Mouse (Mus musculus) left cerebral cortex, postnatal 36 days (tissue): ENCODE measurements at regions not wholly inside any gene's neighbourhood (a gene's known extent, or its start where the extent isn't known, plus 50 kb on each side); places are given as distances from the start of the nearest gene placed in this dataset.
A peak's percentile ranks its signal among the peaks of the same experiment; 100 is the strongest.
"Not testable (repeated sequence)": the region's sequence is repeated elsewhere in the genome, so short reads cannot be mapped to it uniquely, and the experiment has no call there.

ENCODE experiments used
- DNase-seq, 2 experiments: peaks; one replicate each; pipeline ENCODE4 v3.0.0; 2021 to 2022; ENCODE audit warnings: low spot score in 2 of 2, mixed read lengths in 1 of 2
- intact Hi-C: fragments of 180-260 bp; cut with DNase I; formaldehyde crosslinking; loops from one replicate; pipeline ENCODE4 v1.15.1; 2025

DNA sequence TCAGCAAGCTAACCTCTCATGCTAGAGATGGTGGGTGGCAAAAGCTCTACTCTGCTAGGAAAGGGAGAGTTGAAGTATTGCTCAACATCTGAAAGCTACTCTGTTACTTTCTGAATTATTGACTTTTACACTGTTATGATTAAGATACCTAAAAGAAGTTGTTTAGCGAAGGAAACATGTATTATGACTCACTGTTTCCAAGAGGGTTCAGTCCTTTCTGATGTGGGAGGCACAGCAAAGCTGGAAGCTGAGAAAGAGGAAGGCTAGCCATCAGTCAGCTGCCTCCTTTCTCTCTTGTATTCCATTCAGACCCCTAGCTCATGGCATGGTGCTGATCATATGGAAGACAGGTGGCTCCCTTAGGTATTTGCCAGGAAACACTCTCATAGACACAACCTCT lies 242.4 kb upstream of the Rarb start:
- intact Hi-C loops: no loop called here
- no peak for DNase-seq

DNA sequence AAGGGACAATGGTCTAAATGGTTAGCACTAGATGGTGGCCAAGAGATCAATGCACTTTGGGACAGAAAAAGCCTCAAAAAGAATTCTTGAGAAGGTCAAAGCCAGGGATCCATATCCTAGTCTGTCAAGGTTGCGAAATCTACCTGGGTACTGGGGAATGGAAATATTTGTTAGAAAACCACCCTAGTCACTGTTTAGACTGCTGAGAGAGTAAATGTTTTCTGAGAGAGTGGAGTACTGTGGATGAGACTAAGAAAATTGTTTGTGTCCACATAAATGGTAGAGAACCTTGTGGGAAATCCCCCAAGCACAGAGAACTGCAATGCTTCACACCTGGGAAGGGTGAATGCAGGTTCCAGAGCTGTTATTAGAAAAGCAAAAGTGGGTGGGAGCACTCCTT lies 239.5 kb upstream of the Rarb start:
- no peak for DNase-seq
- intact Hi-C loops: no loop called here

DNA sequence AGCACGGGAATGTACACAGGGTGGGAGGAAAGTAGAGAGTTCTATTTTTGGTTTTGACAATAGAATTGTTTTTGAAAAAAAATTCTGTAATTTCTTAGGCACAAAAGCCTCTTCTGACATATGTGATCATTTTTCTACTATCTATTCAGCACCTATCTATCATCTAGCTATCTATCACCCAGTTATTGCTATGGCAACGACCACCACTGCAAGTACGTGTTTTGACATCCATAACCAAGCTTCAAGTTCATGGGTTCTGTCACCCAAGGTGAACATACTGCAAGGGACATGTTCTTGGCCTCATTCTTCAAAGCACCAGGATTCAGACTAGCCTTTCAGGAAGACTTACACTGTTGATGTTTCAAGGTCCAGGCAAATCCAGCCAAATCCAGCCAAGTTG lies 238.4 kb upstream of the Rarb start:
- DNase-seq: no peak
- intact Hi-C loops: no loop called here

DNA sequence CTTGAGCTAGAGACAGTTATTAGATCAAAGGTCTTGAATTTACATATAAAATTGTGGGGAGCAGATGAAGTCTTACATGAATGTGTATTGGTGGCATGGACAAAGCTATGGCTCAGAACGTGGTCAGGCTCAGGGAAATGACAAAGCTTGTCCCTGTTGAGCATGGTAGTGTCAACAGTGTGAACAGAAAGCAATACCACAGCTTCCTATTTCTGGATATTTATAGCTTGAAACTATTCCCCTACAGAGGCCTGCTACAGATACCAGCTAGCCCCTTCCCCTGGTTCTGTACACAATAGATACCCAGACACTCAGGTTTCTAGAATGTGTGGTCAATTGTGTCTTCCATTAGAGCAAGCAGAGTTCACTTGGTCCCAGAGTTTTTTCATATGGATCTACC lies 236.8 kb upstream of the Rarb start:
- no peak for DNase-seq
- intact Hi-C loops: no loop called here

DNA sequence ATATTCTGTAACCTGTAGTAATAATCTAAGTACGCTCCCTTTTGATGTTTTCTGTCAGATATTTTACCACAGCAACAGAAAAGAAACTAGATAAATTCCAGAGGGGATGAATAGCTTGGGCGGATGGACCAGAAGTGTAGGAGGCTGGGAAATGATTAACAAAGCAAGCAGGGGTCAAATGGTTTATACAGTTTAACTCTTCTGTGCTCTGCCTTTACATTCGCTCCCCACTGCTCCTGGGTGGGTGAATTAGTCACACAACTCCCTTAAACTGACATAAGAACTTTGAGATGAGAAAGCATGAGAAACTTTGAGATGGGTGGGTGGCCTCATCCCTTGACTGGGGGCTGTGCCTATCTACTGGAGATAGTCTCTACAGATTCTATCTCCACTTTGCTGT lies 235.4 kb upstream of the Rarb start:
- intact Hi-C loops: no loop called here
- DNase-seq: no peak

DNA sequence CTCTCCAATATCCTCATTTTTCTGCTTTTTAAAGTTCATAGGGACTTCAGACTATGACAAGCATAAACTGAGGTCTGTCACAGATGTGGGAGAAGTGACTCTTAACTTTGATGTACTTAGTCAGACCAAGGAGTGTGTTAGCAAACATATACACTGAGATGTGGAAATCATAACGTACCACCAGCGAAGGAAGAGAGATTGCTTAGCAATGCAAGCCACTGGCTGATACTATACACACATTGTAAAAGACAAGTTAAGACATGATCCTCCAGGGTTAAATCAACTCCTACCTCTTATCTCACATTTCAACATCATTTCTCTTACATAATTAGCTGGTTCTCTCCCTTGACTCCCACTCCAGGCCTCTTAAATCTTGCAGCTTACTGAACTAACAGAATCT lies 227.9 kb upstream of the Rarb start:
- intact Hi-C loops: no loop called here
- no peak for DNase-seq

DNA sequence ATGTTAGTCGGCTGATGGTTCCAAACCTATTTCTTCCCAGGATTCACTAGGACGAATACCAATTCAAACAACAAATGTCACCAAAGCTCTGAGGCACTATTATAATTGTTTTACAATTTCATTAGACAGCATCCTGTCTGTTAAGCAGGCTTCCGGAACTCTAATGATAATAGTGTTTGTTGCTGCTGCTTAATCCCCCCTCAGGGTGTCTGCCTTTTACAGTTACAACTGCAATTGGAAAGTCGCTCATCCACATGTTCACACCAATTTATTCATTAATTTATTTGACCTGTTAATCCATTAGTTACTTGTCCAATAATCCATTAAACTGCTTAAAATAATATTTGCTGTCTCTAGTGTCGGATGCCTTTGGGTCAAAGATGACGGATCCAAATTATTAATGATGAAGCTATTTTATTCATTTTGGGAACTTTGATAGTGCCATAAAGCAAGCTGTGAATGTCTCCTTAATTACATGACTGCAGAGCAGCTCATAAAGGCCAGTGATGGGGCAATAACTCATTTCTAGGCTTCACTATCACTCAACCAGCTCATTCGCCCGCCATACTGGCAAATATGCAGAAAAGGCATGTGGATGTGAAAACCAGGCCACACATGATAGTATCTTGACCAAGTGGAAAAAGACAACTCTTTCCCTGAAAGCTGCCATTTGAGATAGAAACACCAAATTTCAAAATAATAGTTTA lies 226.6 kb upstream of the Rarb start:
- DNase-seq: no peak
- intact Hi-C loops: no loop called here

DNA sequence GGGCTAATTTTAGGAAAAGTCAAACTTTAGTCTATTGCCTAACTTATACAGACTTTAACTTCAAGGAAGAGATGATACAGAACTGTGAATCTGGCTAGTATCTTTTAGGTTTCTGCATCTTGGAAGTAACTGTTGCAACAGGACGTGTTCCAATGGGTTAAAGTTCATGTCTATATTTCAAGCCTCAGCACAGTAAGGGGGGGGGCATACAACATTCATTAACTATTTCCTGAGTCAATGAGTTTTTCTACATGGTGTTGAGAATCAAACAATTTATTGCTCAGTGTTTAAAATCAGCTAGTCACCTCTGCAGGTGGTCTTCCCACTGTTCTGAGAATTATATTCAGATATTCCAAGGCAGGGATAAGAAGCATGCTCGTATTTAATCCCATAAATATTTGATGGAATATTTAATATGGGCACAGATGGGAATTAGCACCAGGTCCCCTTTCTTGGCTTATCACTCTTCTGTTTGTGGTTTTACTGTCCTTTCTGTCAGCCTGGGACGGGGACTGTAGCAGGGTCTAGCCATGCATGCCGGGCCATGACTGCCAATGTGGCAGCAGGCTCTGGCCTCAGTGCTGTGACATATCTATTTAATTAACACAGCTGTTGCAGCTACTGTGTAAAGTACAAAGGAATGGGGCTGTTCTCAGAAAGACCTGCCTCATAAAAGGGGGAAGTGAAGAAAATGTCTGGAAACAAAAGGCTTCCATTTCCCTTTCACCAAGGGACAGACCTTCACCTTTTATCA lies 201.8 kb upstream of the Rarb start:
- DNase-seq: no peak
- intact Hi-C loops: no loop called here

DNA sequence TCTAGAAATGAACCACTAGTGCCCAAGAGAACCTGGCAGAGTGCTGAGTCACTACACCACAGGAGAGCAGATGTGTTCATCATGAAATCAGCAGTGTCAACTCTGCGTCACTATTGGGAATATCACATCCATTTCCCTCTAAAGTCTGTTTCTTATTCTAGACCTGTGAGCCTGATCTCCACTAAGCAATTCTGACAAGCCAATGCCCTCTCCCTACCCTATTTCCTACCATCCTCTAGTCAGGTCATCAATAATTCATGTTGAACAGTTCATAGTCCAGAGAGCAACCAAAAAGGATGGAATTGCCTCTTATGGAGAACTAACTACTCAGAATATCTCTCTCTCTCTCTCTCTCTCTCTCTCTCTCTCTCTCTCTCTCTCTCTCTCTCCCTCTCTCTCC lies 194.0 kb upstream of the Rarb start:
- intact Hi-C loops: no loop called here

DNA sequence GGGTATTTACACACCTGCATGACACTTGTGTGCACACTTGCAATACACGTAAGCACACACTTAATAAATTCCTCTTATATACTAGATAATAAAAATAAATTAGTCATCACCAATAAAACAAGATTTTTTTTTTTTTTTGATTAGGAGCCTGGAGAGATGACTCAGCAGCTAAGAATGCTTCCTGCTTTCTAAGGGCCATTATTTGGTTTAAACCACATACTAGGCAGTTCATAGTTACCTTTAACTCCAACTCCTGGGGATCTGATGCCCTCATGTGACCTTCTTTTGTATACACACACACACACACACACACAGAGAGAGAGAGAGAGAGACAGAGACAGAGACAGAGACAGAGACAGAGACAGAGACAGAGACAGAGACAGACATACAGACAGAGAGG lies 193.2 kb upstream of the Rarb start:
- intact Hi-C loops: no loop called here
- DNase-seq: no peak

More for the DNA sequence above, 194.0 kb upstream of the Rarb start:
- DNase-seq: no peak

DNA sequence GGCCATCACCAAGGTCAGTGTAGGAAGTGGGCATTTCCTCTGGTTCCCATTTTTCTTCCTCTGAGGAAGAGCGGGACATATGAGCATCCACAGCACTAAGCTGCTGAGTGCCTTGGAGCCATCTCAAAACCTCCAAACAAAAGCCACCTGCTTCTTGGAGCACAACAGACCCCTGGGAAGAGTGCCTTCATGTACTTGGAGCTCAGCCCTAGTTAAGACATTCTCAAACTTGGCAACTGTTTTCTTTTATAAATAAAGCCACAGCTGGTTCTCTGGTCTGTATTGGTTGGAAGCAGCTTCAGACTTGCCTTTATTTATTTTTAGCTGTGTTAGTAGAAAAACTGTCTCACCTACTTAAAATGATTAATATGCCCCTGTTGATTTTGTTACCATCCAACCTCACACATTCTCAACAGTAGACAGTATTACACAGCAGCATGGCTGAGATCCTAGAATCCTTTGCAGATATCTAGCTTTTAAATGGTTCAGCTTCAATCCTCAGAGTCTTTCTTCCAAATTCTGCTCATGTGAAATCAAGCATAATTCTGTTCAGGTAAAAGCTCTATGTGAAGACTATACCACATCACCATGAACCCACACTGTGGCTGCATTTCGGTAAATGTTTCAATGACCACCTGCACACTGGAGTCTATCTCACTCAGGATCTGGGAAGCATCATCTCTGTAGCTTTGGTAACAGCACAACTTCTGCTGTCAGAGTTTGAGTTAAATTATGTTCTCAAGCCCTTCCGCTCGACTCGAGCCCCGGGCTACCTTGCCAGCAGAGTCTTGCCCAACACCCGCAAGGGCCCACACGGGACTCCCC lies 186.4 kb upstream of the Rarb start:
- peak in 1 of 2 experiments; percentile 4 for DNase-seq
- intact Hi-C loops: no loop called here

DNA sequence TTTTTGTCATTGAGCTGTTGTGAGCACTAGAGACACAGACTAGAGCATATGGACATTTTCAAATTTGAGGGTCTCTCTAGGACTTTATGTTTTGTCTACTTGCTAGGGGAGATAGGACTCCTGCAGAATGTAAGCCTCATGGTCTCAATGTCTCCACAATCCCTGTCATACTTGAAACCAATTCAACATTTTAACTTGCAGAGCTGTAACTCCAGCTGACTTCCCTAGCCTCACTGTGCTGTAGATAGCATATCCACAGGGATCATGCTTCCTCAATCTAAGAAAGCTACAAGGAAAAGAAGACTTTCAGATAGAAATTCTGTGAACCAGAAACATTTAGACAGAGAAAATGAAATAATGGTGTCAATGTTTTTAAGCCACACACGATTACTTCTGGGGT lies 185.8 kb upstream of the Rarb start:
- intact Hi-C loops: no loop called here
- DNase-seq: no peak

DNA sequence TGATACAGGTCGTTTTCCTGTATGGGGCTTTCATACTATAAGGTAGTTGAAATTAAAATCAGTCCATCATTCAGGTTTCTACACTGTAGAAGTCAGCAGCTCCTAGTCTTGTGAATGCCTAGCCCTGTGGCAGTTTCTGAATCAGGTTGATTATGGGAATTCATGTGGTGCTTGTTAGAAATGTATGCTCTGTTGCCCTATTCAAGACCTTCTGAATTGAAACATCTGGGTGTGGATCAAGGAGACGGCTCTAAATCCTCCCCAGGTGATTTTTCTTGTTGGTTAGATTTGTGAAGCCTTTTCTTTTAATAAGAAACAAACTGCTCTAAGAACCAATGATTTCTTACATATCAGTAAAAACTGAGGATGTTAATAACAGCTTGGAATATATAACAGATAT lies 177.8 kb upstream of the Rarb start:
- intact Hi-C loops: no loop called here
- no peak for DNase-seq

DNA sequence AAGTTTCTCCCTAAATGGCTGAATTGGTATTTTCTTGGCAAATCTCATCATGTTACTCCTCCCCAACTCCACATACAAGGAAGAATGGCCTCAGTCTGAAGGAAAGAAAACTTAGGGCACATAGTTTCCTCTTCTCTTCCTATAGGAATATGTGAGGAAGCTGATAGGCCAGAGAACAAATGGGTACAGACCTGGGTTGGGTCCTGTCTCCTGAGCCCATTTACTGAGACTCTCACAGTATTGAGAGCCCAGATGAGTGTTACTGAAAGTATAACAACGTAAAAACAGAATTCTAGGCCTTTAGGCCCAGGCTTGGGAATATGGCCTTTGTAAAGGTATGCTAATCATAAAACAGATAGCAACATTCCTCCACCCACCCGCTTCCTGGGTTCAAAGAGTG lies 152.0 kb upstream of the Rarb start:
- intact Hi-C loops, DNase-seq: not testable (repeated sequence)

DNA sequence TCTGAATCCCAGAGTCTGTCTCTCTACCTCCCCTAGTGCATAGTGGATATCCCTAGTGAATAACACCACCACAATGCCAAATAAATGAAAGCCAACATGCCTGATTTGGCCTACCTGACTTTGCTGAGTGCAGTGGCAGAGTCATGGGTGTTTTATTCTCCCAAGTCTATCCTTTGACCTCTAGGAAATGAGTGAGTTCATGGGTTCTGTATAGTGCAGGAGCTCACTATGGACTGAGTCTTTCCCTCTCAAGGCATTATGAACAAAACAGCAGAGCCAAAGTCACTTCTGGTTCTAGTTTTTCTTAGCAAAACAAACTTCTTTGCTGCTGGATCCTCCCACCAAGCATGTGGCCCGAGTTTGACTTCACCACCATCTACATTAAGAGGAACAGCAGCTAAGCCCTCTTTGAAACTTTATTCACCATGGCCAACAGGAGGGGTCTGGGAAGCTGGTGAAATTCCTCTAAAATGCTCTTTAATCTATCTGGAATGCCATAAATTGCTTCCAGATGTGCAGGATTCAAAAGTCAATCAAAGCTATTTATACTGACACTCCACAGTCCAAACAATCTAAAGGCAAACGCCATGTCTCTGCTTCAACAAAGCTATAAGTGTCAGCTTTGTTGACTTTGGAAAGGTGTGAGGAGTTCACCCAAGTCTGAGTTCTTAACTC lies 145.9 kb upstream of the Rarb start:
- intact Hi-C loops: no loop called here
- DNase-seq: no peak

DNA sequence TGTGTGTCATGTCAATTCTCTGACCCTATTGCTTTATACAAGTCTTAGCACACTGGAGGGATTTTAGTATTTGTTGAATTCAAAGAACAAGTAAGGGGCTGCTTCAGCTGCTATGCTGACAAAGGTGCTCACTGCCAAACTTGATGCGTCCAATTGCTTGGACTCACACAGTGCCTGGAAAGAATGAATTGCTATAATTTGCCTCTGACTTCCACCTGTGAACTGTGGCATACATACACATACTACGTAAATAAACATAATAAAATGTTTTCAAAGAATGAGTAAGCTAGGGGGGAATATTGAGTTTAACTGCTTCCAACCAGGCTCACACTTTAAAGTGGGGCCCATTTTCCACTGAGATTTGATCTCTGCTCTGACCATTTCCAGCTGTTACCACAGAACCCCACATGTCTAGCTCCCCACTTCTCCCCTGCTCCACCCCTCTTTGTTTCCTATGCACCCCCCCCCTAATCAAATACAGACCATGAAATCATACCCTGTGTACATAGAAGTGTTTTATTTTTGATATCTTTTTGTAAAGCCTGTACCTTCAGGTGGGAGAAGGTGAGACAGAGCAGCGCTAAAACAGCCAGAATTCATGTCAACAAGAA lies 143.4 kb upstream of the Rarb start:
- no peak for DNase-seq
- intact Hi-C loops: no loop called here

DNA sequence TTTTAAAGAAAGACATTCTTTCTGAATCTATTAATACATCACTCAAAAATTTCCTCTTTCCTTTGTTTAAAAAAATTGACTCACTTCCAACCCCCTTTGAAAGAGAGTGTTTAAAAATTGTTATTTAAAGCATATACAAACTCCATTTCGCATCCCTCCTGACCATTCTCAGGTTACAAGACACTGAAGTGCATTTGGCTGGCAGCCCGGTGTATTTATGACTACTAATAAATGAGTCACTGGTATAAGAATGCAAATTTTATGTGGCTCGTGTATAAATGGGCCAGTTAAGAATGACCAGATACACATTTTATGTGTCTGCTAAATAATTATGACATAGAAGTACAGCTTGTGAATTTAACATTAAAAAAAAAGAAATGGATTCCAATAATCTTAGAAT lies 138.8 kb upstream of the Rarb start:
- DNase-seq: no peak
- intact Hi-C loops: no loop called here

DNA sequence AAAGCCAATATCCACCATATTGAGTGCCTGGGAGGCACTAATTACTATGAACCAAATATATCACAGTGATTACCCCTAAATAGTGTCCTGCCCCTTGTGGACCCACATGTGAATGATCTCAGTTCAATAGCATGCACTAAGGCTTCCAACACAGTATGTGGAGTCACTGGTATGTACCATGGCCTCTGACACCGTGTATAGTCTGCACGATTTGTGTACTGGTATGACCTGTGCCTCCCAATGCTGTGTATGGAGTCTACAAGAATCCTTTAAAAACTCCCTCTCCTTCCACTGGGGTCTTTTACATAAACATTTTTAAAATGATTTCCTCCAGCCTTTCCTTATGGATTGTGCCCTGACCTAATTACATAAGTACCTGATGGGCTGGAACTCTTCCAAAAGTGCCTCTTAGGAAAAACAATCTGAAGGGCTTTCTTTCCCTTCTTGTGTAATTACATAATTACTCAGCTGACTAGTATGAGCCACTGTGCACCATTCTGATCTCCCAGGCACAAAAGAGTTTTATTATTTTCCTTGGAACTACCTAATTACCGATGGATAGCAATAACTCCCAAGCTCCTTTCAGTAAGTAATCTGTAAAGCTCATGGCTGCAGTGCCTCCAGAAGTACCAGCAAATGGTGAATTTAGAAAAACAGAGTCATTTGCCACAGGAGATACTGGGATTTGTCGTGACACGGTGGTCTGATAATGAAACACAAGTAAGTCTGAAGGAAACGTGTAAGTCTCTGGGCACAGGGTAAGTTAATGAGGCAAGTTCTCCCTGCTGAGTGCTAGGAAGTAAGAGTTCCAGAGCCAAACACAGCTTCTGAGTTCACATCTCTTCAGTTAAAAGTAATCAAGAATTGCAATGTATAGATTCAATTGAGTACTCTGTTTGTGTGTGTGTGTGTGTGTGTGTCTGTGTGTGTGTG lies 135.8 kb upstream of the Rarb start:
- intact Hi-C loops: no loop called here
- DNase-seq: no peak

DNA sequence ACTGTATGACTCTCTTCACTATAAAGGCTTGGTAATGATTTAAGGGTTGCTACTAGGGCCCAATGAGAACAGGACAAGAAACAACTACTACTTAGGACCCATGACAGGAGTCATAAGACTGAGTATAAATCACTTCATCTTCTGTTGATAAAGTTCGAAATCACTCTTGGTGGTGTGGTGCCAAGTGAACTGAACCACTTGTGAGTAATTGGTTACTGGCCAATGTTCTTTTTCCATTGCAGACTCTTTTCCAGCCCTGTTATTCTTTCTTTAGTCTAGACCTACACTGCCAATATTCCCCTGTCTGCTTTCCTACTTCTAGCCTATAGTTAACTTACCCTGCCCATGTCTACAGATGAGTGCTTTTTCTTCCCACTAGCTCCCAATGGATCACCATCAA lies 129.8 kb upstream of the Rarb start:
- no peak for DNase-seq
- intact Hi-C loops: no loop called here
